Mouse (Mus musculus): ENCODE measurements around the gene Oaf. TPM values are rescaled to one million over a fixed set of nuclear protein-coding genes. Genes with fewer than 3 reads are reported as not detected.
A peak's percentile ranks its signal among the peaks of the same experiment; 100 is the strongest.

The Oaf gene
- polyA plus RNA-seq, 1 experiment from 2014 or later: 37.8 TPM

DNA sequence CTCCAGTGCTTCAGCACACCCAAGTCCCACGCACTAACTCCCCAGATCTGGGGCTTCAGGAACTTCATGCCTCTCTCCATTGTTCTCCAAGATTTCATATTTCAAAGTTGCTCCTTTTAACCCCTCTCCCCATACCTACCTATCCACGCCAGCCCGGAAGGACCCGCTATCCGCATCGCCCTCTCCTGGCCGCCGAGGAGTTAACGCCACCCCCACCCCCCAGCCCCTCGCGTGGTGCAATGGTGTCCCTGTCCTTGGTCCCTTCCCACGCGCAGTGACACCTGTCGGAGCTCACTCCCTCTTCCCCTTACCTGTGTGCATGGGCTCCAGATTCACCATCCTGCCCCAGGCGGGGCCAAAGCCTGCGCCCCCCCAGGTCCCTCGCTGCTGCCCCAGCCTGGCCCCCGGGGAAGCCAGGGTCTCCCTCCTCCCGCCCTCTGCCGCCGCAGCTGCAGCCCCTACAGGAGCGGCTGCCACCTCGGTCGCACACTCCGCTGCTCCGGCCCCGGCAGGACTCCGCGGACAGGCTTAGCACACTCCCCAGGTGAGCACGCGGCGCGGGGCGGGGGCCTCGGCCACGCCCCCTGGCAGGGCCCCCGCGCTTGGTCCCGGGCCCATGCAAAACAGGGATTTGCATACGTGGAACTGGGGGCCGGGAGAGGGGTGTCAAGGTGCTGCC is 34.2 kb downstream of the Oaf start:
- H3K4me2 ChIP-seq: peak overlapping the region; percentile 64
- H3K36me3 ChIP-seq (ENCODE audit: control insufficient read depth, insufficient read depth, low read length): no peaks in the 10 kb centered on the region; the same call in 1 of the 2 replicates
- no peak overlapping the region for H3K27ac ChIP-seq (ENCODE audit: low read depth, low read length)
- WGBS (ENCODE audit: insufficient replicate concordance): 3% methylated on average over 39 of the region's 41 CpGs
- ATAC-seq (replicated peaks; ENCODE audit: insufficient number of reproducible peaks, low FRiP score, low TSS enrichment): no peak
- peak overlapping the region; percentile 31 for H3K4me3 ChIP-seq (ENCODE audit: low read depth, low read length)
- H3K27me3 ChIP-seq (ENCODE audit: control insufficient read depth, insufficient read depth, low read length): peaks cover 59% of the 10 kb centered on the region
- H3K9me3 ChIP-seq (replicated peaks; ENCODE audit: control insufficient read depth, low read length): no peaks in the 10 kb centered on the region
- 0 out of 2 replicates have a peak overlapping the region, but pooled peaks have one; percentile 18 for H3K9ac ChIP-seq (ENCODE audit: low read depth, low read length)
- H3K4me1 ChIP-seq (ENCODE audit: control insufficient read depth, insufficient read depth, low read length): peaks cover 8% of the 10 kb centered on the region; the same call in 1 of the 2 replicates

DNA sequence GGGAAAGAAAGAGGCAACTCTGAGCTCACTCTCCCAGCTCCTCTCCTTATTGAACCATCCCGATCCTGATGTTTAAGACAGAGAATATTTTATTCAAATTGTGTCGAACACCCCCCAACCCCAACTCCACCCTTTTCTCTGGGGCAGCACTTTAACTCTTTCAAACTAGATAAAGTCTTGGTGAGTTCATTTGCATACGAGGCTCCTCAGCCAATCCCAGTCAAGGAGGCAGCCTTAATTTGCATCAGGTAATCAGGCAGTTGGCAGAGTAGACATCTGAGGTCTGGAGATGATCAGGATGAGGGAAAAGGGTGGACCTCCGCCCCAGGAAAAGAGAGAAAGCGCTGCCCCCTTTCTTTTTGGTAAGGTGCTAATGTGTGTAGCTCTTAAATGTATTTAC is 39.5 kb downstream of the Oaf start:
- no peak overlapping the region for H3K4me3 ChIP-seq (ENCODE audit: low read depth, low read length)
- no peak overlapping the region for H3K9ac ChIP-seq (ENCODE audit: low read depth, low read length)
- WGBS (ENCODE audit: insufficient replicate concordance): 2% methylated on average over 5 of the region's 5 CpGs
- H3K27me3 ChIP-seq (ENCODE audit: control insufficient read depth, insufficient read depth, low read length): peaks cover 61% of the 10 kb centered on the region
- no peaks in the 10 kb centered on the region; the same call in 1 of the 2 replicates for H3K4me1 ChIP-seq (ENCODE audit: control insufficient read depth, insufficient read depth, low read length)
- ATAC-seq (replicated peaks; ENCODE audit: insufficient number of reproducible peaks, low FRiP score, low TSS enrichment): no peak
- H3K27ac ChIP-seq (ENCODE audit: low read depth, low read length): no peak overlapping the region
- no peaks in the 10 kb centered on the region for H3K9me3 ChIP-seq (replicated peaks; ENCODE audit: control insufficient read depth, low read length)
- no peaks in the 10 kb centered on the region; the same call in 1 of the 2 replicates for H3K36me3 ChIP-seq (ENCODE audit: control insufficient read depth, insufficient read depth, low read length)
- peak overlapping the region; percentile 32; the same call in 1 of the 2 replicates for H3K4me2 ChIP-seq

DNA sequence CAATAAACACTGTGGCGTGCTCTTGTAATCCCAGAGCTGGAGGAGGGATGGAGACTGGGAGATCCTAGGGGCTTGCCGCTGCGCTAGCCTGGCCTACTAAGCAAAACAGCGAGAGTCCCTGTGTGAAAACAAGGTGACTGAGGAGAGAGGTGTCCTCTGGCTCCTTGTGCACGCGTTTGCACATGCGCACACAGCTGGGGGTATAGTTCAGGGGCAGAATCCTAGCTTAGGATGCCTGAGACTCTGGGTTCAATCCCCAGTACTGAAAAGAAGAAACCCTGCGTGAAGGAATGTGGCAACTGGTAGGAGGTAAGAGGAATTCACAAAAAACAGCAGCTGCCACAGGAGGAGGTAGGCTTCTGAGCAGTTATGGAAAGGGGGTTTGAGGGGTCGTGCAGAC is 45.7 kb downstream of the Oaf start:
- Histone ChIP-seq H3K27me3 (ENCODE audit: control insufficient read depth, insufficient read depth, low read length) (peaks cover 19% of the 10 kb centered on the region), H3K9me3 (replicated peaks; ENCODE audit: control insufficient read depth, low read length) (no peaks in the 10 kb centered on the region), H3K9ac (ENCODE audit: low read depth, low read length) (no peak overlapping the region), H3K4me2 (no peak overlapping the region), H3K4me3 (ENCODE audit: low read depth, low read length) (no peak overlapping the region), H3K4me1 (ENCODE audit: control insufficient read depth, insufficient read depth, low read length) (no peaks in the 10 kb centered on the region), H3K27ac (ENCODE audit: low read depth, low read length) (no peak overlapping the region), H3K36me3 (ENCODE audit: control insufficient read depth, insufficient read depth, low read length) (no peaks in the 10 kb centered on the region)
- WGBS (ENCODE audit: insufficient replicate concordance): 14% methylated on average over 9 of the region's 9 CpGs
- ATAC-seq (replicated peaks; ENCODE audit: insufficient number of reproducible peaks, low FRiP score, low TSS enrichment): no peak

- Histone ChIP-seq H3K36me3 (ENCODE audit: control insufficient read depth, insufficient read depth, low read length) (no peaks in the 10 kb centered on the region), H3K9ac (ENCODE audit: low read depth, low read length) (no peak overlapping the region), H3K4me3 (ENCODE audit: low read depth, low read length) (no peak overlapping the region), H3K4me1 (ENCODE audit: control insufficient read depth, insufficient read depth, low read length) (no peaks in the 10 kb centered on the region), H3K27me3 (ENCODE audit: control insufficient read depth, insufficient read depth, low read length) (peaks cover 17% of the 10 kb centered on the region; the same call in 1 of the 2 replicates), H3K9me3 (replicated peaks; ENCODE audit: control insufficient read depth, low read length) (no peaks in the 10 kb centered on the region), H3K4me2 (no peak overlapping the region), H3K27ac (ENCODE audit: low read depth, low read length) (no peak overlapping the region)
- ATAC-seq (replicated peaks; ENCODE audit: insufficient number of reproducible peaks, low FRiP score, low TSS enrichment): no peak
- WGBS (ENCODE audit: insufficient replicate concordance): 46% methylated on average over 4 of the region's 4 CpGs
These were observed 48.1 kb downstream of the Oaf start for GRCm38 (mm10) chr9:43191561-43191960.

- Histone ChIP-seq H3K9ac (ENCODE audit: low read depth, low read length) (no peak overlapping the region), H3K27me3 (ENCODE audit: control insufficient read depth, insufficient read depth, low read length) (peaks cover 12% of the 10 kb centered on the region; the same call in 1 of the 2 replicates), H3K4me1 (ENCODE audit: control insufficient read depth, insufficient read depth, low read length) (no peaks in the 10 kb centered on the region), H3K36me3 (ENCODE audit: control insufficient read depth, insufficient read depth, low read length) (no peaks in the 10 kb centered on the region), H3K4me3 (ENCODE audit: low read depth, low read length) (no peak overlapping the region), H3K4me2 (no peak overlapping the region), H3K27ac (ENCODE audit: low read depth, low read length) (no peak overlapping the region), H3K9me3 (replicated peaks; ENCODE audit: control insufficient read depth, low read length) (no peaks in the 10 kb centered on the region)
- ATAC-seq (replicated peaks; ENCODE audit: insufficient number of reproducible peaks, low FRiP score, low TSS enrichment): no peak
- 50% methylated on average over 3 of the region's 3 CpGs for WGBS (ENCODE audit: insufficient replicate concordance)
These were observed 50.7 kb downstream of the Oaf start for GRCm38 (mm10) chr9:43189021-43189356.

DNA sequence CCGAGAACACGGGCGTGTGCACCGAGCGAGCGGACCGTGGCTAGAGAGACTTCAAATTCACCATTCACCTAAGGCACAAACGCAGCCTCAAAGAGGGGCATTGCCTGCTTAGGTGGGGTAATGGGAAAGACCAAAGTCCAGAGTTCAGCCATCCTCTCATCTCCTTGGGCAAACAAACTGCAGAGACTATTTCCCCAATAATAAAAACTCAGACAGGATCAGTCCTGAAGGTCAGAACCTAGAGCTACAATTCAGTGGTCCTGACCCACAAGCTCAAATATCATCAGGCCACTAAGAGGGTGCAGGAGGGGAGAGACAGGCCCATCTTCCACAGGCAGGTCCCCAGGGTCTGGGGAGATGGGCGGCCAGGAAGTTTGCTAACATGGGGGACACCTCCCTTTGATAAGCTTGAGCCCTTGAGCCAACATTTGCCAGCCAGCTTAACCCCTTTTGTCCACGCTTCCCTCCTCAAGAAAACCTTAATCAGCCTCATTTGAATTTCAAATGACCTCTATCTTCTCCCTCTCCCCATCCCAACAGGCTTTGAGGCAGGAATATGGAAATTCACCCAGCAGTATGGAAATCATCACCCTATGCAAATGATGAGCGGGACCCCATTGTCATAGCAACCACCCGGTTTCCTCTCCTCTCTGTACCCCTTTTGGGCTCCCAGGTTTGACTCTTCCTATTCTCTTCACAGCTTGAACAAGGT is 51.2 kb downstream of the Oaf start:
- H3K9me3 ChIP-seq (replicated peaks; ENCODE audit: control insufficient read depth, low read length): no peaks in the 10 kb centered on the region
- H3K4me1 ChIP-seq (ENCODE audit: control insufficient read depth, insufficient read depth, low read length): no peaks in the 10 kb centered on the region
- H3K27me3 ChIP-seq (ENCODE audit: control insufficient read depth, insufficient read depth, low read length): 0 out of 2 replicates have a peak, but pooled peaks cover 7% of the 10 kb centered on the region
- ATAC-seq (replicated peaks; ENCODE audit: insufficient number of reproducible peaks, low FRiP score, low TSS enrichment): no peak
- no peak overlapping the region for H3K27ac ChIP-seq (ENCODE audit: low read depth, low read length)
- H3K9ac ChIP-seq (ENCODE audit: low read depth, low read length): no peak overlapping the region
- no peaks in the 10 kb centered on the region for H3K36me3 ChIP-seq (ENCODE audit: control insufficient read depth, insufficient read depth, low read length)
- WGBS (ENCODE audit: insufficient replicate concordance): 67% methylated on average over 12 of the region's 12 CpGs
- no peak overlapping the region for H3K4me2 ChIP-seq
- H3K4me3 ChIP-seq (ENCODE audit: low read depth, low read length): no peak overlapping the region

- Histone ChIP-seq H3K27ac (ENCODE audit: low read depth, low read length) (no peak overlapping the region), H3K27me3 (ENCODE audit: control insufficient read depth, insufficient read depth, low read length) (no peaks in the 10 kb centered on the region), H3K4me2 (no peak overlapping the region), H3K4me3 (ENCODE audit: low read depth, low read length) (no peak overlapping the region), H3K9me3 (replicated peaks; ENCODE audit: control insufficient read depth, low read length) (no peaks in the 10 kb centered on the region), H3K4me1 (ENCODE audit: control insufficient read depth, insufficient read depth, low read length) (peaks cover 4% of the 10 kb centered on the region; the same call in 1 of the 2 replicates), H3K9ac (ENCODE audit: low read depth, low read length) (no peak overlapping the region), H3K36me3 (ENCODE audit: control insufficient read depth, insufficient read depth, low read length) (no peaks in the 10 kb centered on the region)
- WGBS (ENCODE audit: insufficient replicate concordance): 33% methylated on average over 5 of the region's 5 CpGs
- no peak; the same call in 1 of the 2 replicates for ATAC-seq (replicated peaks; ENCODE audit: insufficient number of reproducible peaks, low FRiP score, low TSS enrichment)
These were observed 60.1 kb downstream of the Oaf start for GRCm38 (mm10) chr9:43179614-43180013.

DNA sequence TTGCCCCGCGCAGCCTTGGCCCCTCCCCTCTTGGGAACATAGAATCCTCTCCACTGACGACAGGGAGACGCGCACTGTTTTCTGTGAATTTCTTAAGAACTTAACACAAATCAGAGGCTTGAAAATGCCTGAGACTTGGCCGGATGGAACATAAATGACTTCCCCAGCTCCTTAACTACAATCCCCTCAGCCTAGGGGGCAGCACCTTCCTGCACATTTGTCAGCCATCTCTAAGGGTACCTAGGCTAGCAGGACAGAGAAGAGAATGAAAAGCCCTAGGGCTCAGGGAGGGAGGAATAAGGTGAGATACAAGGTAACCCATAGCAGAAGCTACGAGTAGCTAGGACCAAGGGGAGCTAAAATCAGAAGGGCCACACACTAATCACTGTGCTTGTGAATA is 61.5 kb downstream of the Oaf start:
- no peaks in the 10 kb centered on the region for H3K9me3 ChIP-seq (replicated peaks; ENCODE audit: control insufficient read depth, low read length)
- no peaks in the 10 kb centered on the region for H3K27me3 ChIP-seq (ENCODE audit: control insufficient read depth, insufficient read depth, low read length)
- no peak overlapping the region for H3K27ac ChIP-seq (ENCODE audit: low read depth, low read length)
- WGBS (ENCODE audit: insufficient replicate concordance): 67% methylated on average over 7 of the region's 7 CpGs
- no peaks in the 10 kb centered on the region for H3K36me3 ChIP-seq (ENCODE audit: control insufficient read depth, insufficient read depth, low read length)
- H3K4me1 ChIP-seq (ENCODE audit: control insufficient read depth, insufficient read depth, low read length): peaks cover 4% of the 10 kb centered on the region; the same call in 1 of the 2 replicates
- H3K4me3 ChIP-seq (ENCODE audit: low read depth, low read length): no peak overlapping the region
- no peak overlapping the region for H3K4me2 ChIP-seq
- H3K9ac ChIP-seq (ENCODE audit: low read depth, low read length): no peak overlapping the region
- ATAC-seq (replicated peaks; ENCODE audit: insufficient number of reproducible peaks, low FRiP score, low TSS enrichment): no peak

Measured in heart, embryonic 11.5 days (tissue).